Mouse (Mus musculus): ENCODE results near the gene Stkld1. TPM values are rescaled to one million over a fixed set of nuclear protein-coding genes. Genes with fewer than 3 reads are reported as not detected.

Stkld1 gene
- polyA plus RNA-seq, 2 experiments: 0.07 TPM; not detected in 1

GRCm38 (mm10) chr2:26997993-26998392 lies 64.1 kb downstream of the Stkld1 start:
- DNase-seq (ENCODE audit: low read depth in 3 of 3, low spot score in 3 of 3): no peak
- no peak overlapping the region for H3K4me2 ChIP-seq (ENCODE audit: low read depth)
- no peaks in the 10 kb centered on the region for H3K4me1 ChIP-seq (replicated peaks; ENCODE audit: control insufficient read depth in 2 of 2, insufficient read depth in 2 of 2, low read length in 1 of 2)
- H3K9ac ChIP-seq (replicated peaks): no peak overlapping the region
- no peaks in the 10 kb centered on the region for H3K36me3 ChIP-seq (replicated peaks; ENCODE audit: control insufficient read depth, insufficient read depth, low read depth)
- H3K27ac ChIP-seq: no peak overlapping the region
- WGBS (ENCODE audit: insufficient replicate concordance): 75% methylated on average over 7 of the region's 7 CpGs
- no peak overlapping the region for H3K4me3 ChIP-seq (ENCODE audit: insufficient read depth in 1 of 2, low read depth in 2 of 2, low read length in 2 of 2)
- TF ChIP-seq EP300 (IDR thresholded peaks at IDR 0.05; ENCODE audit: low read depth): no peak
- no peak for TF ChIP-seq CTCF (IDR thresholded peaks at IDR 0.05; ENCODE audit: low read depth)
- H3K27me3 ChIP-seq (ENCODE audit: control insufficient read depth, insufficient read depth, low read length): no peaks in the 10 kb centered on the region
- no peaks in the 10 kb centered on the region for H3K9me3 ChIP-seq (ENCODE audit: control insufficient read depth, low read length)
- ATAC-seq (ENCODE audit: insufficient read depth): no peak

Other genes with a start within 250 kb of the Stkld1 start
- gene Abo, start 69.1 kb upstream of the Stkld1 start, polyA plus RNA-seq (2012; rRNA removed): not detected in 2 replicates
- gene Abo, start 69.1 kb upstream of the Stkld1 start, polyA plus RNA-seq (2014; fragmentation: Nextera tagmentation; extraction: Ambion mirVana): not detected in 2 replicates
- 6.2 and 10.6 TPM in 2 replicates for gene Surf6, start 31.2 kb upstream of the Stkld1 start, polyA plus RNA-seq (2012; rRNA removed)
- gene Surf6, start 31.2 kb upstream of the Stkld1 start, polyA plus RNA-seq (2014; fragmentation: Nextera tagmentation; extraction: Ambion mirVana): 6.3 and 7.1 TPM in 2 replicates
- gene Med22, start 23.4 kb upstream of the Stkld1 start, polyA plus RNA-seq (2012; rRNA removed): 13.7 and 15.1 TPM in 2 replicates
- 10.4 and 11.4 TPM in 2 replicates for gene Med22, start 23.4 kb upstream of the Stkld1 start, polyA plus RNA-seq (2014; fragmentation: Nextera tagmentation; extraction: Ambion mirVana)
- gene Rpl7a, start 23.3 kb upstream of the Stkld1 start, polyA plus RNA-seq (2012; rRNA removed): 909 and 1,309 TPM in 2 replicates
- 501 and 504 TPM in 2 replicates for gene Rpl7a, start 23.3 kb upstream of the Stkld1 start, polyA plus RNA-seq (2014; fragmentation: Nextera tagmentation; extraction: Ambion mirVana)
- gene Surf2, start 17.7 kb upstream of the Stkld1 start, polyA plus RNA-seq (2012; rRNA removed): 21.0 and 27.2 TPM in 2 replicates
- 20.0 and 21.7 TPM in 2 replicates for gene Surf2, start 17.7 kb upstream of the Stkld1 start, polyA plus RNA-seq (2014; fragmentation: Nextera tagmentation; extraction: Ambion mirVana)
- 23.1 and 25.8 TPM in 2 replicates for gene Surf1, start 17.5 kb upstream of the Stkld1 start, polyA plus RNA-seq (2012; rRNA removed)
- 31.7 and 33.9 TPM in 2 replicates for gene Surf1, start 17.5 kb upstream of the Stkld1 start, polyA plus RNA-seq (2014; fragmentation: Nextera tagmentation; extraction: Ambion mirVana)
- 46.5 and 53.4 TPM in 2 replicates for gene Surf4, start 119 bp upstream of the Stkld1 start, polyA plus RNA-seq (2012; rRNA removed)
- gene Surf4, start 119 bp upstream of the Stkld1 start, polyA plus RNA-seq (2014; fragmentation: Nextera tagmentation; extraction: Ambion mirVana): 80.3 and 83.1 TPM in 2 replicates
- 14.8 and 18.6 TPM in 2 replicates for gene Rexo4, start 30.3 kb downstream of the Stkld1 start, polyA plus RNA-seq (2012; rRNA removed)
- 18.0 and 20.1 TPM in 2 replicates for gene Rexo4, start 30.3 kb downstream of the Stkld1 start, polyA plus RNA-seq (2014; fragmentation: Nextera tagmentation; extraction: Ambion mirVana)
- gene Adamts13, start 39.4 kb downstream of the Stkld1 start, polyA plus RNA-seq (2012; rRNA removed): 1.3 and 1.8 TPM in 2 replicates
- gene Adamts13, start 39.4 kb downstream of the Stkld1 start, polyA plus RNA-seq (2014; fragmentation: Nextera tagmentation; extraction: Ambion mirVana): 0.89 and 0.91 TPM in 2 replicates
- gene Cacfd1, start 75.9 kb downstream of the Stkld1 start, polyA plus RNA-seq (2012; rRNA removed): 11.0 and 11.8 TPM in 2 replicates
- gene Cacfd1, start 75.9 kb downstream of the Stkld1 start, polyA plus RNA-seq (2014; fragmentation: Nextera tagmentation; extraction: Ambion mirVana): 8.8 TPM in 2 replicates
- 0.12 and 0.17 TPM in 2 replicates for gene Slc2a6, start 94.0 kb downstream of the Stkld1 start, polyA plus RNA-seq (2012; rRNA removed)
- 0.20 TPM in 1 of 2 replicates, not detected in the other for gene Slc2a6, start 94.0 kb downstream of the Stkld1 start, polyA plus RNA-seq (2014; fragmentation: Nextera tagmentation; extraction: Ambion mirVana)
- 0.03 TPM in 1 of 2 replicates, not detected in the other for gene Mymk, start 138.1 kb downstream of the Stkld1 start, polyA plus RNA-seq (2012; rRNA removed)
- not detected in 2 replicates for gene Mymk, start 138.1 kb downstream of the Stkld1 start, polyA plus RNA-seq (2014; fragmentation: Nextera tagmentation; extraction: Ambion mirVana)
- 0.31 and 0.47 TPM in 2 replicates for gene Adamtsl2, start 145.3 kb downstream of the Stkld1 start, polyA plus RNA-seq (2012; rRNA removed)
- 0.25 and 0.53 TPM in 2 replicates for gene Adamtsl2, start 145.3 kb downstream of the Stkld1 start, polyA plus RNA-seq (2014; fragmentation: Nextera tagmentation; extraction: Ambion mirVana)
- 0.01 and 0.04 TPM in 2 replicates for gene Fam163b, start 208.4 kb downstream of the Stkld1 start, polyA plus RNA-seq (2012; rRNA removed)
- not detected in 2 replicates for gene Fam163b, start 208.4 kb downstream of the Stkld1 start, polyA plus RNA-seq (2014; fragmentation: Nextera tagmentation; extraction: Ambion mirVana)
- gene Dbh, start 231.2 kb downstream of the Stkld1 start, polyA plus RNA-seq (2012; rRNA removed): 0.02 TPM in 1 of 2 replicates, not detected in the other
- gene Dbh, start 231.2 kb downstream of the Stkld1 start, polyA plus RNA-seq (2014; fragmentation: Nextera tagmentation; extraction: Ambion mirVana): not detected in 2 replicates